Mouse (Mus musculus) naive thymus-derived CD4-positive, alpha-beta T cell, adult 2 months (primary cell): ENCODE measurements around the gene Hes3.

Experiments used
- DNase-seq: peaks from one replicate; pipeline ENCODE4 v3.0.0-alpha.2; 2011; ENCODE audit warnings: low read depth

Hes3 gene

GRCm38 (mm10) chr4:152304685-152305084 lies 13.2 kb upstream of the Hes3 start:
- no peak for DNase-seq

- DNase-seq: no peak
Measured at GRCm38 (mm10) chr4:152303172-152303571, 11.7 kb upstream of the Hes3 start.

GRCm38 (mm10) chr4:152302012-152302411 lies 10.6 kb upstream of the Hes3 start:
- no peak for DNase-seq

- DNase-seq: no peak
Measured at GRCm38 (mm10) chr4:152300375-152300774, 8.9 kb upstream of the Hes3 start.

GRCm38 (mm10) chr4:152298836-152299235 lies 7.4 kb upstream of the Hes3 start:
- DNase-seq: no peak

GRCm38 (mm10) chr4:152296874-152297861 lies 5.7 kb upstream of the Hes3 start, which contains the start of gene Icmt:
Gene Icmt (plus strand): TSS chr4:152297227.
- DNase-seq: peak; percentile 100

- no peak for DNase-seq
Measured at GRCm38 (mm10) chr4:152296371-152296770, 4.9 kb upstream of the Hes3 start.

GRCm38 (mm10) chr4:152295916-152296315 lies 4.5 kb upstream of the Hes3 start:
- DNase-seq: peak; percentile 47

- no peak for DNase-seq
Measured at GRCm38 (mm10) chr4:152294188-152294929, 2.9 kb upstream of the Hes3 start.

- no peak for DNase-seq
Measured at GRCm38 (mm10) chr4:152292102-152292765, 772 bp upstream of the Hes3 start.

- no peak for DNase-seq
Measured at GRCm38 (mm10) chr4:152290991-152291390, 471 bp downstream of the Hes3 start.

- no peak for DNase-seq
Measured at GRCm38 (mm10) chr4:152290385-152290784, 1.1 kb downstream of the Hes3 start.

GRCm38 (mm10) chr4:152288398-152288945 lies 3.0 kb downstream of the Hes3 start:
- no peak for DNase-seq

GRCm38 (mm10) chr4:152287317-152288120 lies 3.9 kb downstream of the Hes3 start:
- no peak for DNase-seq

- DNase-seq: peak; percentile 66
Measured at GRCm38 (mm10) chr4:152286887-152287286, 4.6 kb downstream of the Hes3 start.

- peak; percentile 22 for DNase-seq
Measured at GRCm38 (mm10) chr4:152286183-152286582, 5.3 kb downstream of the Hes3 start.

GRCm38 (mm10) chr4:152285505-152285904 lies 6.0 kb downstream of the Hes3 start:
- DNase-seq: peak; percentile 71

GRCm38 (mm10) chr4:152283186-152283950 lies 8.1 kb downstream of the Hes3 start:
- peak; percentile 92 for DNase-seq

GRCm38 (mm10) chr4:152282721-152283120 lies 8.7 kb downstream of the Hes3 start:
- no peak for DNase-seq

- DNase-seq: no peak
Measured at GRCm38 (mm10) chr4:152281601-152282000, 9.9 kb downstream of the Hes3 start.
